Mouse (Mus musculus): ENCODE data around the gene Nipbl.

The Nipbl gene

GRCm38 (mm10) chr15:8416500-8417138, 27.6 kb downstream of the Nipbl start:
- DNase-seq (ENCODE audit: low spot score): no peak

- no peak for DNase-seq (ENCODE audit: low spot score)
Measured at GRCm38 (mm10) chr15:8413356-8413755, 30.9 kb downstream of the Nipbl start.

GRCm38 (mm10) chr15:8411873-8412272, 32.4 kb downstream of the Nipbl start:
- DNase-seq (ENCODE audit: low spot score): no peak

GRCm38 (mm10) chr15:8411168-8411837, 33.0 kb downstream of the Nipbl start:
- DNase-seq (ENCODE audit: low spot score): no peak

GRCm38 (mm10) chr15:8407082-8407481, 37.2 kb downstream of the Nipbl start:
- no peak for DNase-seq (ENCODE audit: low spot score)

GRCm38 (mm10) chr15:8406219-8406618, 38.0 kb downstream of the Nipbl start:
- DNase-seq (ENCODE audit: low spot score): no peak

- no peak for DNase-seq (ENCODE audit: low spot score)
Measured at GRCm38 (mm10) chr15:8402591-8402990, 41.7 kb downstream of the Nipbl start.

GRCm38 (mm10) chr15:8401536-8401935, 42.7 kb downstream of the Nipbl start:
- DNase-seq (ENCODE audit: low spot score): no peak

- DNase-seq (ENCODE audit: low spot score): no peak
Measured at GRCm38 (mm10) chr15:8391764-8392163, 52.5 kb downstream of the Nipbl start.

GRCm38 (mm10) chr15:8382213-8382612, 62.0 kb downstream of the Nipbl start:
- DNase-seq (ENCODE audit: low spot score): peak; percentile 61

GRCm38 (mm10) chr15:8375657-8376056, 68.6 kb downstream of the Nipbl start:
- DNase-seq (ENCODE audit: low spot score): no peak

- DNase-seq (ENCODE audit: low spot score): no peak
Measured at GRCm38 (mm10) chr15:8374724-8375123, 69.5 kb downstream of the Nipbl start.

GRCm38 (mm10) chr15:8347104-8347773, 97.0 kb downstream of the Nipbl start:
- DNase-seq (ENCODE audit: low spot score): no peak

GRCm38 (mm10) chr15:8340596-8340995, 103.7 kb downstream of the Nipbl start:
- no peak for DNase-seq (ENCODE audit: low spot score)

GRCm38 (mm10) chr15:8331547-8331946, 112.7 kb downstream of the Nipbl start:
- DNase-seq (ENCODE audit: low spot score): no peak

- DNase-seq (ENCODE audit: low spot score): no peak
Measured at GRCm38 (mm10) chr15:8325629-8326028, 118.6 kb downstream of the Nipbl start.

- DNase-seq (ENCODE audit: low spot score): no peak
Measured at GRCm38 (mm10) chr15:8324833-8325232, 119.4 kb downstream of the Nipbl start.

- no peak for DNase-seq (ENCODE audit: low spot score)
Measured at GRCm38 (mm10) chr15:8324061-8324460, 120.2 kb downstream of the Nipbl start.

GRCm38 (mm10) chr15:8321491-8321890, 122.8 kb downstream of the Nipbl start:
- DNase-seq (ENCODE audit: low spot score): no peak

- DNase-seq (ENCODE audit: low spot score): no peak
Measured at GRCm38 (mm10) chr15:8319191-8319590, 125.1 kb downstream of the Nipbl start.

- DNase-seq (ENCODE audit: low spot score): no peak
Measured at GRCm38 (mm10) chr15:8317381-8317780, 126.9 kb downstream of the Nipbl start.

GRCm38 (mm10) chr15:8305474-8305873, 138.8 kb downstream of the Nipbl start:
- no peak for DNase-seq (ENCODE audit: low spot score)

GRCm38 (mm10) chr15:8302944-8303343, 141.3 kb downstream of the Nipbl start:
- DNase-seq (ENCODE audit: low spot score): no peak

All from MN1 (cell line).